Mouse (Mus musculus) forebrain, embryonic 13.5 days (tissue): ENCODE measurements around the gene Fam104a. TPM values are rescaled to one million over a fixed set of nuclear protein-coding genes. Genes with fewer than 3 reads are reported as not detected.

Experiments used
- ATAC-seq: fragments of 200-750 bp; cut with Nextera tagmentation; 2 replicates; pipeline ENCODE4 v1.8.0; 2017
- H3K27ac ChIP-seq: fragments of 300-500 bp; sonication (generic); 2 replicates; pipeline ENCODE4 v1.5.1; 2015; ENCODE audit warnings: inconsistent platforms, mild to moderate bottlenecking, moderate library complexity
- H3K27me3 ChIP-seq: fragments of 300-500 bp; sonication (generic); 2 replicates; pipeline ENCODE4 v1.6.1; 2015; ENCODE audit warnings: mild to moderate bottlenecking, inconsistent platforms
- H3K36me3 ChIP-seq: fragments of 300-500 bp; sonication (generic); 2 replicates; pipeline ENCODE4 v1.6.1; 2015; ENCODE audit warnings: mild to moderate bottlenecking, inconsistent platforms; ENCODE audit not compliant: poor library complexity, severe bottlenecking
- H3K4me1 ChIP-seq: fragments of 300-500 bp; sonication (generic); 2 replicates; pipeline ENCODE4 v1.6.1; 2015; ENCODE audit warnings: inconsistent platforms
- H3K4me2 ChIP-seq: fragments of 300-500 bp; sonication (generic); 2 replicates; pipeline ENCODE4 v1.6.1; 2015; ENCODE audit warnings: inconsistent platforms, mild to moderate bottlenecking, moderate library complexity
- H3K4me3 ChIP-seq: fragments of 300-500 bp; sonication (generic); 2 replicates; pipeline ENCODE4 v1.5.1; 2015; ENCODE audit warnings: mild to moderate bottlenecking, inconsistent platforms
- H3K9ac ChIP-seq: fragments of 300-500 bp; sonication (generic); 2 replicates; pipeline ENCODE4 v1.6.1; 2015; ENCODE audit warnings: mild to moderate bottlenecking, inconsistent platforms
- H3K9me3 ChIP-seq: fragments of 300-500 bp; sonication (generic); replicated peaks from 2 replicates; pipeline ENCODE4 v1.6.1; 2016; ENCODE audit warnings: inconsistent platforms
- WGBS: fragments of 180-500 bp; shearing (Covaris S2); methylation state at CpG from one replicate; pipeline ENCODE4 v1.1.7; 2015; 5-methylcytosine and 5-hydroxymethylcytosine counted together
- polyA plus RNA-seq: library from polyadenylated mRNA; unstranded; fragments of >200 nt; fragmentation: Nextera tagmentation; extraction: Ambion mirVana; gene quantifications from 2 replicates; pipeline ENCODE4 v1.2.1, GENCODE M21; 2015

The Fam104a gene
- 48.2 and 51.9 TPM in 2 replicates for polyA plus RNA-seq

DNA sequence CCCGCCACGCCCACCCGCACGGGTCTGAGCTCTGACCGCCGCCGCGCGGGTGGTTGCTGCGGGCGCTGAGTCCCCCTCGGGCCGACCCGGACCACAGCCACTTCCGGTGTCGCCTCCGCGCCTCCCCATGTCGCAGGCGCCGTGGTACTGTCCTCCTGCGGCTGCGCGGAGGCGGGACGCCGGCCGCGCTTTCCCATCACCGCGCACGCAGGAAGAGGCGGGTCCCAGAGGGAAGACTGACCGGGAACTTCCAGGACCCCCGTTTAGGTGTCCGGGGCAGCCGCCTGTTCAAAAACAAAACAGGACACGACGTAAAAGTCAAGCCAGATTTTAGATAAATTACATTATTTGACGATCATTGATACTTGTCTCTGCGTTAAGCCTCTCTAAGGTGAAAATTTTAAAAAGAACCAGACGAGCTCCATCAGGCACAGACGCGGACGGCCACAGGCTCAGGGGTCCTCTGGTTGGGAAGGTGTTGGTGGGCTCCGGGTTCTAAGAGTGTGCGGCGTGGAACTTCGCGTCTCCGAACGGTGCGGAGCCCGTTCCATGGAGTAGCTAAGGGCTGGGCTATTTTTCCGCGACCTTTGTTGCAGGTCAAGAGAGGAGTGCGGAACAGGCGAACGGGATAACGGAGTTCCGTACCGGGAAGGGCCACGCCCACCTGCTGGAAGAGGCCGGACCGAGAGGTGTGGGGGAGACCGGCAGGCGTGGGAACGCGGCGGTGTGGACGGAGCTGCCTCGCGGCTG, at the start of gene Fam104a, which contains the start of gene D11Wsu47e:
Gene Fam104a, minus strand, starts transcription at position 199 of the 750 bp plus-strand sequence.
Gene D11Wsu47e, plus strand, starts transcription at position 456 of the 750 bp plus-strand sequence.
- peak within 1 kb of the TSS; percentile 93 for H3K4me3 ChIP-seq
- no peaks in the 10 kb centered on the region for H3K9me3 ChIP-seq
- WGBS: under 1% methylated on average over 58 of the region's 73 CpGs
- H3K27ac ChIP-seq: peak within 1 kb of the TSS; percentile 95
- H3K4me2 ChIP-seq: peak within 1 kb of the TSS; percentile 94
- no peaks in the 10 kb centered on the region for H3K27me3 ChIP-seq
- peaks cover 48% of the 10 kb centered on the region for H3K4me1 ChIP-seq
- peak; percentile 96 for ATAC-seq
- peaks cover 17% of the 10 kb centered on the region for H3K36me3 ChIP-seq
- peak within 1 kb of the TSS; percentile 91 for H3K9ac ChIP-seq

DNA sequence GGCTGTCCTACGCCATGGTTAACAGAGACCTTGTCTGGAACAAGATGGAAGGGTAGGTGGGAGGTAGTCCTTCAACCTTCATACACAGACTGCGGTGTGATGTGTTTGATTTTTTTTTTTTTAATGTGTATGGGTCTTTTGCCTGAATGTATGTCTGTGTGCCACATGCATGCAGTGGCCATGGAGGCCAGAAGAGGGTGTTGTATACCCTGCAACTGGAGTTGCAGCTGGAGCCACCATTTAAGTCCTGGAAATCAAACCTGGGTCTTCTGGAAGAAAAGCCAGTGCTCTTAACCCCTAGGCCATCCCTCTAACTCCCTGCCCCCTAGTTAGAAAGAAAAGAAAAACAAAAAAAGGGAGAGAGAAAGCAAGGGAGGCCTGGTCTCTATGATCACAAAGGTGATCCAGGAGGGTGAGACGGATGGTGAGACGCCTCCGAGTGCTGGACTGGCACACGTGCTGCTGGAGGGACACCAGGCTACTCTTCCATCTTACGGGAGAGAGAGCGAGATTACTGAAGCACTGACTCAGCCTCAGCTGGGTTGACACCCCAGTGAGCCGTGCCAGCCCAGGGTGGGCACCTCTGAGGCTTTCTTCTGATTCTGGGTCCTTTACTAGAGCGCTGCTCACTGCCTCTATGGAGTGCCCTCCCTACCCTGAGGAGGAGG, 48.1 kb upstream of the Fam104a start:
- WGBS: 96% methylated on average over 10 of the region's 10 CpGs
- Histone ChIP-seq H3K9ac (no peak overlapping the region), H3K27me3 (no peaks in the 10 kb centered on the region), H3K4me3 (no peak overlapping the region), H3K4me1 (peaks cover 64% of the 10 kb centered on the region), H3K4me2 (no peak overlapping the region), H3K36me3 (peaks cover 38% of the 10 kb centered on the region), H3K27ac (no peak overlapping the region), H3K9me3 (no peaks in the 10 kb centered on the region)
- no peak for ATAC-seq

DNA sequence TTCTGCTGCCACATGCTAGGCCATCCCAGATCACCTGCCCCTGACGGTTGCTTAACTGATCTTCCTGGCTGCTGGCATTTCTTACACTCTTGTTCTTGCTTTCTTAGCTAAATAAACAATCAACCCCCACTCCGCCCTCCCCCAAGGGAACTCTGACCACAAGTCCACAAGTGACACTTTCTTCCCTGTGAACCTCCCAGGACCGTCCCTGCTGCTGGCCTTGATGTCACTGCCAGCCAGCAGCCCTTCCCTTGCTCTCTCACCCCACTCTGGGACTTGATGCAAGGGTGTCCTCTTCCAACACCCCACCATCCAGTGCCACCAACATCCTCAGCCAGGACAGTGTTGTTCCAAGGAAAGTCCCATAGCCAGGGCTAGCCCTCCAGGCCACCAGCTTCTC, 46.9 kb upstream of the Fam104a start:
- no peak for ATAC-seq
- H3K4me1 ChIP-seq: peaks cover 69% of the 10 kb centered on the region
- WGBS: 76% methylated on average over 3 of the region's 3 CpGs

DNA sequence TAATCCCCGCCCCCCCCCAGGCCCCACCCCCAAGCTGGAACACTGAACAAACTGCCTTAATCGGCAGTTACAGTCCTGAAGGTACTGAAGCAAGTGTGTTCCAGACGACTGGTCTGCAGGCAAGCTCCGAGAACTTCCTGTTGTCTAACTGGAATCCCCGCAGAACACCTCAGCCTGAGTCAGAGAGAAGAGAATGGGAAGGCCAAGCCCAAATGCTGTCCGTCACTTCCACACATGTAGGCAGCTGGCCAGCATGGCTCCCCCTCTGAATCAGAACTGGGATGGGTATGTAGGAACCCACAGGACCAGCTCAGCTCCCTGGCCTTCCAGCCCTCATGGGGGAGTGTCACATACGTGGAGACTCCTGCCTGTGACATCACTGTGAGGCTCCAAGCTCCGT, 46.0 kb upstream of the Fam104a start:
- Histone ChIP-seq H3K9me3 (no peaks in the 10 kb centered on the region), H3K4me1 (peaks cover 72% of the 10 kb centered on the region), H3K27me3 (no peaks in the 10 kb centered on the region), H3K27ac (no peak overlapping the region), H3K9ac (no peak overlapping the region), H3K4me2 (no peak overlapping the region), H3K36me3 (peaks cover 60% of the 10 kb centered on the region), H3K4me3 (no peak overlapping the region)
- WGBS: 73% methylated on average over 8 of the region's 8 CpGs
- ATAC-seq: no peak

More for the DNA sequence above, 46.9 kb upstream of the Fam104a start:
- Histone ChIP-seq H3K27me3 (no peaks in the 10 kb centered on the region), H3K4me3 (no peak overlapping the region), H3K27ac (no peak overlapping the region), H3K9me3 (no peaks in the 10 kb centered on the region), H3K36me3 (peaks cover 50% of the 10 kb centered on the region), H3K9ac (peak overlapping the region; percentile 4; the same call in 1 of the 2 replicates), H3K4me2 (no peak overlapping the region)

DNA sequence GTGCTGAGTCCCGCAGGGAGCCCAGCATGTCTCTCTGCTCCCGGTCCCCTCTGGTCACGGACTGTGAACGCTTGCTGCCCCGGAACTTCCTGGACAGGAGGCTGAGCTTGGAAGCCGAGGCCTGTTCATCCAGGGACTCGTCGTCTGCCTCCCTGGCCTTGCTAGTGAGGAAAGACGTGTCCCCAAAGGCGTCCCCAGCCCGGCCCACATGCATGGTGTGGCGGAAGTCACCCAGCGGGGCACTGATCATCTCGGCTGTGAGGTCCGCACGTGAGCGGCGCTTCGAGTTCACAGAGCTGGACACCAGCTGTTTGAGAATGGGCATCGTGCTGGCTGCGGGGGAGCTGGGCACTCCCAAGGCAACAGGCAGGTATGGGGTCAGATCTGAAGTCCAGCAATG, 45.3 kb upstream of the Fam104a start:
- no peak overlapping the region for H3K27ac ChIP-seq
- H3K4me2 ChIP-seq: no peak overlapping the region
- H3K9ac ChIP-seq: no peak overlapping the region
- H3K4me1 ChIP-seq: peaks cover 68% of the 10 kb centered on the region
- no peaks in the 10 kb centered on the region for H3K9me3 ChIP-seq
- H3K4me3 ChIP-seq: no peak overlapping the region
- no peaks in the 10 kb centered on the region for H3K27me3 ChIP-seq
- H3K36me3 ChIP-seq: peaks cover 66% of the 10 kb centered on the region
- no peak for ATAC-seq
- 86% methylated on average over 21 of the region's 21 CpGs for WGBS

DNA sequence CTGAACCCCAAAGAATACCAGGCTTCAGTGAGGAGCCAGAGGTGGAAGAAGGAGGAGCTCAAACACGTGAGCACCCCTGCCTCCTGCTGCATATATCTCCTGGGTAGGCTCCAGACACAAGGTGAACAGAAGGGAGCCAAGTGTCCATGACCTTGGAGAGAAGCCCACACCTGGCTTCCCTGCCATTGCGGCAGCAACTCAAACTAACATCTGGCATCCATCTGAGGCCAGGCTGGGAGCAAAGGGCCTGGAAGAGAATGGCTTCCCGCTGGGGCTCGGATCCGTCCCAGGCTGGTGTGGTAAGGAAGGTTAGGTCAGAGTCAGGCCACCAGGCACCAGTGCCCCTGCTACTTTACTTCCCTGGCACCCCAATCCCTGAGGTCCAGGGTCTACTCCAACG, 44.0 kb upstream of the Fam104a start:
- WGBS: 78% methylated on average over 6 of the region's 6 CpGs
- Histone ChIP-seq H3K4me1 (peaks cover 60% of the 10 kb centered on the region), H3K9me3 (no peaks in the 10 kb centered on the region), H3K27ac (peak overlapping the region; percentile 10; the same call in 1 of the 2 replicates), H3K9ac (no peak overlapping the region), H3K4me2 (no peak overlapping the region), H3K36me3 (peaks cover 71% of the 10 kb centered on the region), H3K4me3 (no peak overlapping the region), H3K27me3 (no peaks in the 10 kb centered on the region)
- no peak for ATAC-seq

DNA sequence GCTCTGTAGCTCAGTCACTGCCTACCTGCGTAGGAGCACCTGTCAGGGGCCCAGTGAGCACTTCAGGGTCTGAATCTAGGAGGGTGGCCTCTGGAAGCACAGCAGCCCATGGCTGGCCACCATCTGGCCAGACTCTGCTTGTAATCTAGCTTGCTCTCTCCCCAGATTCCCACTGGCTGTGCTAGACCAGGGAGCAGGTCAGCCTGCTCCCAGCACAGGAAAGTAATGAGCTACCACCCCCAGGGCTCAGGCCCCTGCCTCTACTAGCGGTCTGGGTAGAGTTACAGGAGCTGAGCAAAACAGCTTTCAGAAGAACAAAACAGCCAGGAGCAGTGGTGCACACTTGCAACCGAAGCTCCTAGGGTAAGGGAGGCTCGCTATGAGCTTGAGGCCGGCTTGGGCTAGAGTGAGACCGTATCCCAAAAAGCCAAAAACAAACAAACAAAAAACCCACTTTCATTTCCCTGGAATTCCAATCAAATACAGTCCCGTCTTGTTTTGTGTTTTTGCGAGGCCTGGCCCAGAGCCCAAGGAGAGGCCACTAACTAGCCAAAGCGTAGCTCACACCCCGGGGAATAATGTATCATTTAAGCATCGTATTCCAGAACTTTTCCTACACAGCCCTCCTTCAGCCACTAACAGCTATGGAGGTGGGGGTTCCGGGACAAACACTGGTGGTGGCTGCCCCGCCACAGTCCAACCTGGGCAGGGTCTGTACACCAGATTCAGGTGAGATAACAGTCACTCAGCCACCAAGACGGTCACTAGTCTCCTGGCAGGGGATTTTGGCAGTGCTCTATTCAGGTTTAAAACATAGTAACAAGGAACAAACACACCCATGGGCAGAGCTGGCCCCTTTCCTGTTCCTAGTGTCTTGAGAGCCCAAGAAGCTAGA, 43.3 kb upstream of the Fam104a start:
- Histone ChIP-seq H3K4me1 (peaks cover 60% of the 10 kb centered on the region), H3K9me3 (no peaks in the 10 kb centered on the region), H3K27me3 (no peaks in the 10 kb centered on the region), H3K27ac (peak overlapping the region; percentile 10; the same call in 1 of the 2 replicates), H3K4me2 (no peak overlapping the region), H3K4me3 (no peak overlapping the region), H3K9ac (no peak overlapping the region), H3K36me3 (peaks cover 68% of the 10 kb centered on the region)
- no peak for ATAC-seq
- 83% methylated on average over 14 of the region's 14 CpGs for WGBS

DNA sequence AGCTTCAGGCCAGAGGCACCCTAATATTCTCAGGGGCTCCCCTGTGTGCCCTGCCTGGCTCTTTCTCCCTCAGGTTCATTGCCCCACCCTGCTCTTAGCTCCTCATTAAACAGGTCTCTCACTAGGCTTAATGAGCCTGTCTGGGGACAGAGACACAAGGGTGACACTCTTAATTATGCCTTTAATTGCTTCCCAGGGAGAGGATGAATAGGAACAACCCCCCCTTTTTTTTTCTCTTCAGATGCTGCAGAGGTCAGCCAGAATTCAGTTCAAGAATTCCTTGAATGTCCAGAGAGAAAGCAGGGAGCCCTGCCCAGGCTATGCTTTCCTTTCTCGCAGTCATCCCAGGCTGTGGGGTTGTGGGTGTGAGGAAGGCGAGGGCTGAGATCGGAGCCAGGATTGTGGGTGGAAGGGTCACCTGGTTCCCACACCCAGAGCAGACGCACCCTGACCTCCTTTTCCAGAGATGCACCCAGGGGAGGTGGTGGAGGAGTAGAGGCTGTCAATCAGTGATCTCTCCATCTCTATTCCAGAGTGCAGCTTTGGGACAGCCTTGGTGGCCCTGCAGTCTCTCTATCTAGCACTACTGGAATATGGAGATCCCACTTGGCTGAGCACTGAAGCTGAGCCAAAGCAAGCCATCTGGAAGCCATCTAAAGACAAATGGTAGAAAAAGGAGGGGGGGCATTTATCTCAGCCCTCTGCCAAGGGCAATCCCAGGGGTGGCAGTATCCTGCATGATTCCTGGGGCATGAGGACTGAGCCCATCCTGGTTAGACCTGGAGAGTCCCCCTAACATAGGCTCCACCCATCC, 41.5 kb upstream of the Fam104a start:
- H3K9me3 ChIP-seq: no peaks in the 10 kb centered on the region
- peak overlapping the region; percentile 44 for H3K27ac ChIP-seq
- H3K9ac ChIP-seq: no peak overlapping the region
- H3K36me3 ChIP-seq: peaks cover 62% of the 10 kb centered on the region
- H3K27me3 ChIP-seq: no peaks in the 10 kb centered on the region
- H3K4me3 ChIP-seq: no peak overlapping the region
- 48% methylated on average over 4 of the region's 4 CpGs for WGBS
- ATAC-seq: peak; percentile 57
- H3K4me2 ChIP-seq: no peak overlapping the region
- H3K4me1 ChIP-seq: peaks cover 48% of the 10 kb centered on the region

DNA sequence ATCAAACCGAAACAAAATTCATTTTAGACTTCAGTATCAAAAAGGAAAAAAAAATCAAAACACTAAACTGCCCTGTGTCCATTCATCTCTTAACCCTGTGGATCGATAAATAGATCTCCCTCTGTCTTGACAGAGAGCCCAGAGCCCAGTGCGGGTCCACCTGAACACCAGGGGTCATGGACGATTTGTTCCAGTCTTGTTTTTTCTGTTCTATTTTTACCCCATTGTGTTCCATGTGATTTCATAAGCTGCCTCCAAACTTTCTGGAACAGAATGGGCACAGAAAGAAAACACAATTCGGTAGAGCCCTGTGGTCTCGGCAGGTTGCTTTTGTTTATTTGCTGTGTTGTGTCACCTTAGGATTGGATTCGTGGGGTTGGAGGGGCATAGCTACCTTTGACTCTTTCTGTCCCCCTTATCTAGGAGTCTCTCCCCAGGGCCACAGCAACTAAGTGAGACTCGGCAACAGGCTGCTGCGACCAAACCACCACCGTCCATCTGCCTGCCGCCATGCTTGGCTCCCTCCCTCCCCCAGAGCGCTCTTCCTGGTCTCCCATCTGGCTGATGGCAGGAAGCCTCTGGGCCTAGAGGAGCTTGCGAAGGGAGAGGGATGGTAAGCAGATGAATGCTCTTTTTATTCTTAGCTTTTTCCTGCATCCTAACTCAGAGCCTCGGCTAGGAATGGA, 38.6 kb upstream of the Fam104a start:
- Histone ChIP-seq H3K9me3 (no peaks in the 10 kb centered on the region), H3K4me1 (peaks cover 32% of the 10 kb centered on the region), H3K9ac (no peak overlapping the region), H3K4me2 (no peak overlapping the region), H3K36me3 (peaks cover 37% of the 10 kb centered on the region), H3K27ac (peak overlapping the region; percentile 22; the same call in 1 of the 2 replicates), H3K27me3 (no peaks in the 10 kb centered on the region), H3K4me3 (no peak overlapping the region)
- ATAC-seq: no peak
- WGBS: 78% methylated on average over 14 of the region's 14 CpGs

DNA sequence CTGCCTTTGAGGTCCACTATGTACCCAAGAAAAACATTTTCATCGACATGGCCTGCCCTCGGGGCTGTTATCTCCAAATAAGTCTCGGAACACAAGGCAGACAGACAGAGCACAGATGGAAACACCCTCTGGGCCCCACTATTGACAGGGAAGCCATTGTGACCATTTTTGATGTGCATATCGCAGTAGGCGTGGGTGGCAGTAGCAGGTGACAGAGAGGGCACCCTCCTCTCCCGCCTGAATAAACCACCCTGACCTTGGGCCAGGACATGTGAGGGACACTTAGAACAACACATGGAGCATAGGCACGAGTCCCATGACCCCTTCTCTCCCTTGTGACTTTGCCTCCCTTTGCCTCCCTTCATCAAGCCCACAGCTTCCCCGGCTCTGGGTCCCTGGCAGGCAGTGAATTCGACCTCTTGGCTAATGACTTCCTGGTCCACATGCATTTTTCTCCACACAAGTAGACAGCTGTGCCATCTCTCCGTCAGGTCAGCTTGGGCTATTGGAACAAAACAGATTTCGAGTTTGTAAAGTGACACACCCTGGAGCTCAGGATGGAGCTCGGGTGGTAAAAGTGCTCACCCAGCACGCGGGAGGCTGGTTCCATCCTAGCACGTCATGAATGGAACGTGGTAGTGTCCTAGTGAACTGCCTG, 33.9 kb upstream of the Fam104a start:
- Histone ChIP-seq H3K9ac (no peak overlapping the region), H3K4me2 (no peak overlapping the region), H3K27me3 (no peaks in the 10 kb centered on the region), H3K9me3 (no peaks in the 10 kb centered on the region), H3K27ac (no peak overlapping the region), H3K4me3 (no peak overlapping the region), H3K4me1 (peaks cover 2% of the 10 kb centered on the region; the same call in 1 of the 2 replicates), H3K36me3 (no peaks in the 10 kb centered on the region)
- no peak for ATAC-seq
- 78% methylated on average over 16 of the region's 16 CpGs for WGBS
